ENCODE assay signal across 27 mouse cellular contexts in the genomic region with DNA sequence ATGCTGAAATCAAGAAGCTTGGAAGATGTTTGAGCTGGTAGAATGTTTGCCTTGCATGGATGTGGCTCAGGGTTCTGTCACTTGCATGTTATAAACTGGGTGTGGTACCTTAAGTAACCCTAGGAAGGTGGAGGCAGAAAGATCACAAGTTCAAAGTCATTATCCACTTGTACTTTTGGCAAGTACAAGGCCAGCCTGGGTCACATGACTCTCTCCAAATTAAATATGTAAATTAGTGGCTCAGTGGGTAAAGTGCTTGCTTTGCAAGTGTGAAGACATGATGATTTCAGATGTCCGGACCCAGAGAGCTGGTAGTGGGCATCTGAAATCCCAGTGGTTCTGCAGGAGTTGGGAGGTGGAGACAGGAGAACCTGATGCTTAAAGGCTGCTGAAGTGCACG. TPM values are rescaled to one million over a fixed set of nuclear protein-coding genes. Genes with fewer than 3 reads are reported as not detected.
"Had no signal": no experiment of that assay in that cellular context is flagged by ENCODE, and none has a peak within 500 bp of the region (broad histone marks: within the 10 kb centered on the region; RNA-seq: fewer than 3 reads in every experiment).

No protein-coding gene starts in this region.

- H3K4me3 ChIP-seq: gastrocnemius, adult 2 months; heart, embryonic 10.5 days; heart, embryonic 12.5 days; hindbrain, embryonic 10.5 days; hindbrain, embryonic 12.5 days; left cerebral cortex, adult 2 months; limb, embryonic 10.5 days; limb, embryonic 12.5 days; liver, embryonic 13.5 days; liver, embryonic 15.5 days had no signal

- H3K4me1 ChIP-seq: heart, embryonic 10.5 days; heart, embryonic 12.5 days; hindbrain, embryonic 10.5 days; liver, embryonic 13.5 days; liver, embryonic 15.5 days had no signal

- H3K9ac ChIP-seq: heart, embryonic 12.5 days; hindbrain, embryonic 12.5 days; hindbrain, embryonic 14.5 days; limb, embryonic 12.5 days; liver, embryonic 13.5 days; liver, embryonic 15.5 days; liver, postnatal 0 days had no signal

- H3K4me2 ChIP-seq: heart, embryonic 12.5 days; hindbrain, embryonic 12.5 days; hindbrain, embryonic 14.5 days; limb, embryonic 12.5 days; liver, embryonic 11.5 days; liver, embryonic 13.5 days; liver, embryonic 15.5 days had no signal

- H3K27ac ChIP-seq: gastrocnemius, adult 2 months; heart, embryonic 10.5 days; hindbrain, embryonic 10.5 days; hindbrain, embryonic 12.5 days; hindbrain, embryonic 14.5 days; hindbrain, postnatal 0 days; kidney, postnatal 0 days; left cerebral cortex, adult 2 months; limb, embryonic 10.5 days; limb, embryonic 12.5 days; liver, embryonic 13.5 days; liver, embryonic 15.5 days had no signal

- H3K9me3 ChIP-seq: heart, embryonic 10.5 days; heart, embryonic 12.5 days; hindbrain, embryonic 10.5 days; hindbrain, embryonic 12.5 days; limb, embryonic 10.5 days; limb, embryonic 12.5 days; liver, embryonic 13.5 days; liver, embryonic 15.5 days had no signal

- DNase-seq: gastrocnemius, adult 2 months; gastrocnemius, postnatal 10 days; gastrocnemius, postnatal 25 days; heart, adult 18-20 months; heart, postnatal 10 days; heart, postnatal 4 days; kidney, adult 11 months; kidney, postnatal 14 days; layer of hippocampus, adult 9-11 months; layer of hippocampus, postnatal 36 days; liver; liver, embryonic 13.5 days; liver, postnatal 0 days had no signal

- H3K36me3 ChIP-seq: heart, embryonic 10.5 days; heart, embryonic 12.5 days; hindbrain, embryonic 10.5 days; hindbrain, embryonic 12.5 days; limb, embryonic 10.5 days; limb, embryonic 12.5 days; liver, embryonic 13.5 days; liver, embryonic 15.5 days had no signal

- ATAC-seq: hindbrain, postnatal 0 days; intestine, embryonic 16.5 days; liver, postnatal 0 days had no signal

- H3K27me3 ChIP-seq: heart, embryonic 12.5 days; hindbrain, embryonic 12.5 days; limb, embryonic 12.5 days; liver, embryonic 13.5 days; liver, embryonic 15.5 days had no signal

RNA-seq across cellular contexts. Expression of a gene that starts 52.8 kb away (rescaled TPM):
- polyA plus RNA-seq: hindbrain, embryonic 10.5 days; intestine, embryonic 14.5 days; kidney, postnatal 0 days had no signal
